8 mouse cellular contexts compared by ENCODE assay signal in genomic region chr5:108082380-108082779, GRCm38 (mm10). TPM values are rescaled to one million over a fixed set of nuclear protein-coding genes. Genes with fewer than 3 reads are reported as not detected.
A peak's percentile ranks its signal among the peaks of the same experiment; 100 is the strongest.
DNase-seq lines count a peak whose midpoint lies in the region; ATAC-seq lines count a peak whose summit lies in the region.

No protein-coding gene starts in this region.

- ATAC-seq in hindbrain, embryonic 13.5 days (ENCODE audit: low FRiP score), result 0 out of 2 replicates have a peak, but pooled peaks have one; percentile 43
- ATAC-seq in hindbrain, embryonic 16.5 days, result no peak

- no peaks in the 10 kb centered on the region for H3K9me3 ChIP-seq in hindbrain, embryonic 13.5 days
- no peaks in the 10 kb centered on the region for H3K9me3 ChIP-seq in hindbrain, embryonic 16.5 days (ENCODE audit: control insufficient read depth, low read length)

- no peak overlapping the region for H3K4me3 ChIP-seq in hindbrain, embryonic 13.5 days
- H3K4me3 ChIP-seq in hindbrain, embryonic 16.5 days (ENCODE audit: low read length), result no peak overlapping the region

- DNase-seq in CD4-positive helper T cell, adult 2 months (ENCODE audit: low read depth, low spot score), result peak; percentile 55
- DNase-seq in adrenal gland, postnatal 14 days, result peak; percentile 51
- DNase-seq in lung, postnatal 36 days, result peak; percentile 27
- DNase-seq in spleen, adult 12 weeks (ENCODE audit: low spot score), result no peak
- DNase-seq in urinary bladder, postnatal 10 days (ENCODE audit: low spot score), result no peak
- no peak for DNase-seq in gastrocnemius, postnatal 10 days

- H3K36me3 ChIP-seq in hindbrain, embryonic 13.5 days, result peaks cover 50% of the 10 kb centered on the region
- peaks cover 13% of the 10 kb centered on the region; the same call in 1 of the 2 replicates for H3K36me3 ChIP-seq in hindbrain, embryonic 16.5 days (ENCODE audit: control insufficient read depth, insufficient read depth, low read length)

- H3K27me3 ChIP-seq in hindbrain, embryonic 13.5 days, result no peaks in the 10 kb centered on the region
- H3K27me3 ChIP-seq in hindbrain, embryonic 16.5 days (replicated peaks; ENCODE audit: control insufficient read depth, insufficient read depth, low read length), result no peaks in the 10 kb centered on the region

- H3K27ac ChIP-seq in hindbrain, embryonic 13.5 days, result no peak overlapping the region
- H3K27ac ChIP-seq in hindbrain, embryonic 16.5 days (ENCODE audit: low read depth, low read length), result no peak overlapping the region

- no peak overlapping the region for H3K4me2 ChIP-seq in hindbrain, embryonic 13.5 days
- H3K4me2 ChIP-seq in hindbrain, embryonic 16.5 days (ENCODE audit: low read length), result no peak overlapping the region

- H3K4me1 ChIP-seq in hindbrain, embryonic 13.5 days (replicated peaks), result no peaks in the 10 kb centered on the region
- no peaks in the 10 kb centered on the region for H3K4me1 ChIP-seq in hindbrain, embryonic 16.5 days (ENCODE audit: control insufficient read depth, insufficient read depth, low read depth, low read length)

- no peak overlapping the region for H3K9ac ChIP-seq in hindbrain, embryonic 13.5 days
- H3K9ac ChIP-seq in hindbrain, embryonic 16.5 days (ENCODE audit: low read depth, low read length), result no peak overlapping the region

- WGBS in hindbrain, embryonic 13.5 days, result 44% methylated on average over 2 of the region's 2 CpGs
- 44% methylated on average over 2 of the region's 2 CpGs for WGBS in hindbrain, embryonic 16.5 days

RNA-seq across cellular contexts. Expression of gene Mtf2, which starts 16.9 kb away (rescaled TPM):
- polyA plus RNA-seq in hindbrain, embryonic 13.5 days (2015; fragmentation: Nextera tagmentation; extraction: Ambion mirVana), result 119 and 124 TPM in 2 replicates
- polyA plus RNA-seq in hindbrain, embryonic 16.5 days (2015; fragmentation: Nextera tagmentation; extraction: Ambion mirVana), result 76.4 and 88.7 TPM in 2 replicates
- 22.7 and 27.9 TPM in 2 replicates for total RNA-seq in adrenal gland, postnatal 14 days (2021)
- total RNA-seq in gastrocnemius, postnatal 10 days (2021), result 10 to 100 TPM; 17.8 to 23.6 TPM

RNA-seq across cellular contexts. Expression of gene Tmed5, which starts 50.0 kb away (rescaled TPM):
- polyA plus RNA-seq in hindbrain, embryonic 13.5 days (2015; fragmentation: Nextera tagmentation; extraction: Ambion mirVana), result 24.7 and 26.7 TPM in 2 replicates
- polyA plus RNA-seq in hindbrain, embryonic 16.5 days (2015; fragmentation: Nextera tagmentation; extraction: Ambion mirVana), result 25.1 and 30.3 TPM in 2 replicates
- 86.5 and 90.7 TPM in 2 replicates for total RNA-seq in adrenal gland, postnatal 14 days (2021)
- 10 to 100 TPM; 18.7 to 21.3 TPM for total RNA-seq in gastrocnemius, postnatal 10 days (2021)

RNA-seq across cellular contexts. Expression of gene Ccdc18, which starts 50.3 kb away (rescaled TPM):
- polyA plus RNA-seq in hindbrain, embryonic 13.5 days (2015; fragmentation: Nextera tagmentation; extraction: Ambion mirVana), result 3.2 and 3.3 TPM in 2 replicates
- 2.7 and 3.1 TPM in 2 replicates for polyA plus RNA-seq in hindbrain, embryonic 16.5 days (2015; fragmentation: Nextera tagmentation; extraction: Ambion mirVana)
- 2.3 and 2.6 TPM in 2 replicates for total RNA-seq in adrenal gland, postnatal 14 days (2021)
- total RNA-seq in gastrocnemius, postnatal 10 days (2021), result 1 to 10 TPM in 1 of 2 experiments, under 1 TPM in 1; 0.92 to 1.4 TPM

Comparison
In these comparisons a context has a peak if more than half of its experiments do, and no peak if none do; other contexts are left out.
1. DNase-seq: peak in CD4-positive helper T cell, adult 2 months (single experiment), adrenal gland, postnatal 14 days (single experiment) and lung, postnatal 36 days (single experiment); none in spleen, adult 12 weeks (single experiment), urinary bladder, postnatal 10 days (single experiment) and gastrocnemius, postnatal 10 days (single experiment).